Mouse (Mus musculus) c-Kit-positive CD71-positive TER-119-negative erythroid progenitor cells, embryonic 14.5 days (primary cell): Measurements from ENCODE around the gene Ethe1.

ENCODE experiments used
- DNase-seq: peaks from one replicate; pipeline ENCODE4 v3.0.0-alpha.2; 2013; ENCODE audit warnings: low read depth

The Ethe1 gene

DNA sequence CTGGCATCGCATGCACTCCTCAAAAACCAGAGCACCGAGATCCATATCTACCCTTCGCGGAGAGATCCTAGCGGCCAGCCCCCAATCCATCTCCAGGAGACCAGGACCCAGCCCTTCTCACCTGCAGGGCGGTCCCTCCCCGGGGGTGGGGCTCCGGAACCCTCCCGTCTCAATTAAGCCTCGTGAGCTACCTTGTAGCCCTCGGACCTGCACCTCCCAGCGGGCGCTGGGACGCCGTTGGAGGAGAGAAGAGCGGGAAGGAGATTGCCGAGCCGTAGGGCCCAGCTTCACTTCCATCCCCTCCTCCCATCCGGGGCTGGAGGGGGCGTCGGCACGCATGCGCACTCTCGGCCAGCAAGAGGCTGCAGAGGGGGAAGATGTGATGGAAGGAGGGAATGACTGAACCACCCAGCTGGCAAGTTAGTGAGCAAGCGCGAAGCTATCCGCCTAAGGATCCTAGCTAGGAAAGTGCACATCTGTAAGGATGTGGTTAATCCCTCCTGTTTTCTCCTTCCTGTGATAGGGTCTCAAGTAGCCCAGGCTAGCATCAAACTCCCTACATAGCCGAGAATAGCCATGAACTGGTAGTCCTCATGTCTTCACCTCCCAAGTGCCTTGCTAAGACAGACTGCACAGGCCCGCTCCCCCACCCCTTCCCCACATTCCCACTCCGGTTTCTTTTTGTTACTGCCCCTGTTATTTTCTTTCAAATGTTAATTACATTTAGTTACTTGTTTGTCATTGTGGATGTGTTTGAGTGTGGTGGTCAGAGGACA lies at the start of gene Ethe1, which contains the start of gene Zfp575:
Gene Ethe1, plus strand, starts transcription at position 214 of the 776 bp plus-strand sequence.
Gene Zfp575, minus strand, starts transcription at position 312 of the 776 bp plus-strand sequence.
- no peak for DNase-seq

DNA sequence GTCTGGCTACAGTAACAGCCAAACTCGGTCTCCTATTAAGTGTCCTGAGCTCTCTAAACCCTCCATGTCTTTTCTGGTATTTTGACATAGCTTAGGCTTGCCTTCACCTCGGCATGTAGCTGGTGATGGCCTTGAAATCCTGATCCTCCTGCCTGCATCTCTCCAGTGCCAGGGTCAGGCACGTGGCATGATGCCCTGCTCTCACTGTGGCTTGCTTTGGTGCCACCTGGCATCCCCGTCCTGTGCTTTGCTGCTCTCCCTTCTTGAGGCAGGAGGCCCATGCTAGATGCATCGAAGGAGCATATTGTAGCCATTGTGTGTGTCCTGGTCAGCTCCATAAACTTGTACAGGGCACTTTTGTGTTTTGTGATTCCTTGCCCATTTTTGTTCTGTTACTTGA lies 49.8 kb upstream of the Ethe1 start:
- no peak for DNase-seq

- DNase-seq: no peak
Observed at GRCm38 (mm10) chr7:24538154-24538553, 49.2 kb upstream of the Ethe1 start.

GRCm38 (mm10) chr7:24538701-24539100 lies 48.6 kb upstream of the Ethe1 start:
- no peak for DNase-seq

GRCm38 (mm10) chr7:24539686-24540085 lies 47.7 kb upstream of the Ethe1 start:
- DNase-seq: no peak

- peak; percentile 31 for DNase-seq
Observed at GRCm38 (mm10) chr7:24544506-24544905, 42.8 kb upstream of the Ethe1 start.

DNA sequence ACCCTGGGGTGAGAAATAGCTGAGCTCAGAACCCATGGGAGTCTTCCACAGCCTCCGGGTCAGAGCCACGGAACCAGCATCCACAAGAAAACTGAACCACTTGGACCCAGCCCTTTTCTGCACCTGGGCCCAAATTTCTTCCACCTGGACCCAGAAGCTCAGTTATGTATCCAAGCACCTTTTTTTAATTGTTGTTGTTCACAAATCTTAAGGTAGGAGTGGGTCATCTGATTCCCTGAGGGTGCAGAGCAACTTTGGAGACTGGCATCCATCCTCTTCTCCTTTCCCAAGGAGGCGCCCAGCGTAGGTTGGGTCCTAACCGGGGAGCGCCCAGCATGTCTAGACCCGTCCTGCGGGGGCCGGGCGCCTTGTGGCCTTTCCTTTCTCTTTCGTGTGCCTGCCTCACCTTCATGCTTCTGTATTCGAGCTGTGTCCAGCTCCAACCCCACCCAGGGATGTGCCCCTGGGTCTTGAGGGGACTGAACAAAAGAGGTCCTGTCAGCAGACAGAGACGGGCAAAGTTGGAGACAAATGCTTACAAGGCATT lies 41.2 kb upstream of the Ethe1 start, which contains the start of the genes Pinlyp and Xrcc1:
Gene Pinlyp, minus strand, starts transcription at position 51 of the 547 bp plus-strand sequence.
Gene Xrcc1, plus strand, starts transcription at position 222 of the 547 bp plus-strand sequence.
- DNase-seq: no peak

DNA sequence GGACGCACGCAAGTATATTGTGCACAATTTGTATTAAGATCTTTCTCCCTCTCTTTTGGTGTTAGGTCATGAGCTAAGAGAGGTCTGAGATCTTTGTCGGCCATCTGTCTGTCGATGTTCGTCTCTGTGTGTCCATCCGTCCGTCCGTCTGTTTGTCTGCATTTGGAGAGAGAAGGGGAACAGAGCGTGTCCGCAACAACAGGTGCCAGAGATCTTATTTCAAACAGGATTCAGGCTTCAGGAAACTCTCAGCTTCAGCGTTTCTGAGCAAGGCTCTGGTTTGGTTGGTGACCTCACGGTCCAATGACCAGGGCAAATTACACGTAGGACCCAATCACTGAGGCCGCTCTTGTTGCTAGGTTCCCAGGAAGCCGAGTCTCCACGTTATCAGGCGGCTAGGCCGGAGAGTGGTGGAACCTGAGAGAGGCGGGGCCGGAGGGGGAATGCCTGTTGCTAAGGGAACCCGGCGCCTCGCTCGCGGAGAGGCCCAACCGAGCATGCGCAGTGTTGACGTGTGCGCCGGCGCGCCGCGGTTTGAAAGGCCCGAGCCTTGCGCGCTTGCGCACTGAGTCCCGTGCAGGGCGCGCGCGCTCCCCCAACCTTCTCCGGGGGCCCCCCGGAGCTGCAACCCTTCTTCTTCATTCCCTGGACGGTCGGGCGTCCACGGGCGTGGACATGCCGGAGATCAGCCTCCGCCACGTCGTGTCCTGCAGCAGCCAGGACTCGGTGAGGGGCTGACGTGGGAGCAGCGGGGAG lies 40.5 kb upstream of the Ethe1 start:
- peak; percentile 99 for DNase-seq

GRCm38 (mm10) chr7:24547534-24548036 lies 39.8 kb upstream of the Ethe1 start:
- no peak for DNase-seq

DNA sequence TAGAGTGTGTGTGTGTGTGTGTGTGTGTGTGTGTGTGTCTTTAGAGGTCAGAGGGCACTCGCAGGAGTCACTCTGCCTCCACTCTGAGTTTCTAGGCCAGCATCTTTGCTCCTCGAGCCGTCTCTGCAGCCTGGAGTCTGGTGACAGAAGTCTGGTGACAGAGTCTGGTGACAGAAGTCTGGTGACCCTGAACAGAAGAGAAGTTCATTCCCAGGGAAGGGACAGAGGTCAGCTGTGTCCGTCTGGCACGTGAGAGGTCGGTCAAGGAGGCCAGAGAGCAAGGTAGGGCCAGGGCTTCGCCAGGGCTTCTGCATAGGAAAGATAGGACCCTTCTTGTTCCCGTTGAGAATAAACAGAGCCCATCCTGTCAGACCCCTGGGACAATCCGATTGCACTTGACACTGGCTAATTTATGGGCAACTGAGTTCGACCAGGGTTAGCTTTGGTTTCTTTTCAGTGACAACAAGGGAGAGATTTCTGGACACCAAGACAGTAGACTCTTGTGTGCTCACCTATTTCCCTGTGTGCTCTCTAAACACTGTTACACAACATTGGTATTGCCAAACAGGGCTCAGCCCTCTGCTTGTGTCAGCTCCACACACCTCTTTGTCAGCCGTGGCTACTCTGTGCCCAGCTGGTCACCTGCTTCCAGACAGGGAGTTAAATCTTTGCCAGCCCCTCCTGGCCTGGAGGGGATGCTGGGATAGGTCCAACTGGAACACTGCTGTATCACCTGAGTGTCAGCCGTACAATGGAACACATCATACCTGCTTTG lies 35.2 kb upstream of the Ethe1 start:
- no peak for DNase-seq

GRCm38 (mm10) chr7:24555786-24556185 lies 31.6 kb upstream of the Ethe1 start:
- no peak for DNase-seq

- no peak for DNase-seq
Observed at GRCm38 (mm10) chr7:24561450-24561849, 25.9 kb upstream of the Ethe1 start.

- DNase-seq: no peak
Observed at GRCm38 (mm10) chr7:24563191-24563836, 24.0 kb upstream of the Ethe1 start.

DNA sequence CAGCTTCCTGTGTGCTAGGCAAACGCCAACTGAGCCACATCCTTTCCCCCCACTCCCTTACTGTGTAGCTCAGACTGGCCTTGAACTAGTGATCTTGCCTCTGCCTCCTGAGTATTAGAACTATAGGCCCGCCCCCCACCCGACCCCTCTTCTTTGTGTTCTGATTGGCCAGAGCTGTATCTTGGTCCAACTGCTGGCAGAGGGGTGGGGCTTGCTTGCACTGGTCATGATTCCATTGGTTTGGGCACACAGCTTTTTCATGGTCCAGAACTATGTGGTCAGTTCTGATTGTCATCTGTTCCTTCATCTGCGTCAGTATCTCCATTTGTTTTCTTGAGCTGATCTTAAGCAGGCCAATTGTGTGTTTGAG lies 23.5 kb upstream of the Ethe1 start:
- DNase-seq: no peak

DNA sequence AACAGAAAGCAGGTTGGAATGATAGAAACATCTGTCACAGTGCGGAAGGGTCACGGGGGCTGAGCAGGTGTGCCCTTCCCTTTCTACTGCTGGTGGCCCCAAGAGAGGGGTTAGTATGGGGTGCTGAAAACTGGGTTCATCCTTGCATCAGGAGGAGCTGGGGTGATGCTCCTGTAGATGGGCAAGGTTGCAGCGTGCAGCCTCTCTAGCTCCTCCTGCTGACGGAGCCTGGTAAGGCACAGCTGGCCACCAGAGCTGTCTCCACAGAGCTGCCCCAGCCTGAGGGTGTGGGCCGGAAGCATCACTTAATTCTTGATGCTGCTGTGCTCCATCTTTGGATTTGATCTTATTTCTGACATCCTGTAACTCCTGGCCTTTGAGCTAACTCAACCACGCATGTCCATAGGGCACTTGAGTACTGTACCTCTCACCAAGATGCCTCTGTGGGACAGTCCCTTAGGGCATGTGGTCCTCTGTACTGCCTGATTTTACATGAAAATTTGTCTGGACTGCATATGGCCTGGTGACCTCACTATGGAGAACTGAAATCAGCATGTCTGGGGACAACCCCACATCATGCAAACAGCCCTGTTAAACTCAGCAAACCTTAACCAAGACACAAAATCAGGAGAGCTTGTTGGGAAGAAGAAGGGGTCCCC lies 22.6 kb upstream of the Ethe1 start:
- no peak for DNase-seq

- DNase-seq: no peak
Observed at GRCm38 (mm10) chr7:24565627-24566026, 21.7 kb upstream of the Ethe1 start.

GRCm38 (mm10) chr7:24566206-24566605 lies 21.1 kb upstream of the Ethe1 start:
- DNase-seq: no peak

DNA sequence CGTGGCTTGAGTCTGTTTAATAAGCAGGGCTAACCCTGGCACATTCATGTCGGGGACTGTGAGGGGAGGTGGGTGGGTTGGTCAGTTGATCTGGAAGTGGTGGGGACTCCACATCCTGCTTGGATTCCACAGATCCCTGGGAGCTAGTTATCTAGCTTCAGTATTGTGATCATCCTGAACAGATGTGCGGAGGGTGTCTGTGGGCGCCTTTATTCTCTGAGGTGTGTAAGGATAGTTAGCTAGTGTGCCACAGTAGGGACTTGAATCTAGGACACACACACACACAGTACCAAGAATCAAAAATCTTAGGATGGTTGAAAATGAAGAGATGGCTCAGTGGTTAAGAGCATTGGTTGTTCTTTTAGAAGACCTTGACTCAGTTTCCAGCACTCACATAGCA lies 18.8 kb upstream of the Ethe1 start:
- DNase-seq: no peak

DNA sequence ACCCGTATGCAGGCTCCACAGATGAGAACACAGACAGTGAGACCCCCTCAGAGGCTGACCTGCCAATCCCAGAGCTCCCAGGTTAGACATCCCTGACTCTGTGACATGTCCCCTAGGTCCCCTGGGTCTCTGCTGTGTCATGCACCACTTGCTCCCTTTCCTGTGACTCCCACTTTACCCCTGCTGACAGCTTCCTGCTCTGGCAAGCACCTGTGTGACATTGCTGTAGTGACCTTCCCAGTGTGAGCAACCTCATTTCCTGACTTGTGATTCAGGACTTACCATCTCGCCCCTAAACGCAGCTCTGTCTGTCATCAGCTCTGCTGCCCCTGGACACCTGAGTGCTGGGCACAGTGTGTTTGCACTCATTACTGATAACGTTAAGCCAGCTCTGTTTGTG lies 16.3 kb upstream of the Ethe1 start:
- DNase-seq: no peak

DNA sequence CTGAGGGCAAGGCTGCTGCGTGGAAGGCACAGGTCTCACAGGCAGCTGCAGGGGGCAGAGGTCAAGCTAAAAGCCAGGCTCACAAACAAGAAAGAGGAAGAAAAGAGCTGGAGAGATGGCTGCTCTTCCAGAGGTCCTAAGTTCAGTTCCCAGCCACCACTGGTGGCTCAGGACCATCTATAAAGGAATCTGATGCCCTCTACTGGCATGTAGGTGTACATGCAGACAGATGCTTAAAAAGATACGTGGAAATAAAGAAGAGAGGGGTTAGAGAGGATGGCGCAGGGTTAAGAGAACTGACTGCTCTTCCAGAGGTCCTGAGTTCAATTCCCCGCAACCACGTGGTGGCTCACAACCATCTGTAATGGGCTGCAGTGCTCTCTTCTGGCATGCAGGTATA lies 14.9 kb upstream of the Ethe1 start:
- no peak for DNase-seq
